Mouse (Mus musculus) embryo, embryonic 9.5 days (tissue): ENCODE measurements around the gene Elp1.

Experiments
- DNase-seq: peaks from one replicate; pipeline ENCODE4 v3.0.0-alpha.2; 2017; ENCODE audit errors: extremely low spot score

Elp1 gene

DNA sequence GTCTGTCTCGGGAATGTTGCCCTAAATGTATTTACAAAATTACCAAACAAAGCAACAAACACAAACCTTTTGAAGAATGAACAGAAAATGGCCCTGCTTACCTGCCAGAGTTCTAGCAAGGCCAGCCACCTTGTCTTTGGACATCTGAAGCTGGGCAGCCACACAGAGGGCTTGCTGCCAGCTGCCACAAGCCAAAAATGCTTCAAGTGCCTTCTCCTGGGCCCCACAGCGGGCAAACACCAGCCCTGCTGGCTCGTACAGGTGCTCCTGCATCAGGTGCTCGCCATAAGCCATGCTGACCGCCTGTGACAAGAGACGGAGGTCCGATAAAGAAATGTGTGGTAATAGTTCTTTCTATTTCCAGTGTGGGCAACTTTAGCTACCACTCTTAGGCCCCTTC, 33.2 kb downstream of the Elp1 start:
- DNase-seq, result no peak

DNA sequence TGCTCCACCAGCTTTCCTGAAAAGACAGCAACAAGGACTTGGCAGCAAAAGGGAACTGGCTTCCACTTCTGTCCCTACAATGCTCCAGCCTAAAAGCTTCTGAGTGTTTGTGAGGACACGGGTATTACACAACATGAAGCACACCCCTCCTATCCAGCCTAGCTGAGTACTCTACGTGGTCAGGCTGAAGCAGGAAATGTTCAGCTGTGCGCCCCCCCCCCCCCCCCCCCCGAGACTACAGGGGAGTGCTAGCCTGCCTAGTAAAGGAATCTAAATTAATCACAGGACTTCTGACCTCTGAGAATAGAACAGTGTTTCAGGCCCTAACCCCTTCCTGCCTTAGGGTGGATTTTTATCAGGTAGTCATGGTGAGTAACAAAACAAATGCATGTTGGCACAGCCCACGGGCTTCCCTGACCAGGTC, 34.3 kb downstream of the Elp1 start:
- DNase-seq, result no peak

DNA sequence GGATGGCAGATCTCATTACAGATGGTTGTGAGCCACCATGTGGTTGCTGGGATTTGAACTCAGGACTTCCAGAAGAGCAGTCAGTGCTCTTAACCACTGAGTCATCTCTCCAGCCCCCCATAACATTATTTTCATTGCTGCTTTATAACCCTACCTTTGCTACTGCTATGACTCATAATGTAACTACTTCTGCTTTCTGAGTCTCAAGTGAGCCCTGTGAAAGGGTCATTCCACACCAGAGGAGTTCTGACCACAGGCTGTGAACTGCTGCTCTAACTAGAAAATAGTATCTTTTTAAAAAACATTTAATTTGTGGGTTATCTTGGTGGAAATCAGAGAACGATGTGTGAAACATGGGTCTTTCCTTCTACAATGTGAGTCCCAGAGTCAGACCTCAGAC, 44.4 kb downstream of the Elp1 start:
- DNase-seq, result no peak

DNA sequence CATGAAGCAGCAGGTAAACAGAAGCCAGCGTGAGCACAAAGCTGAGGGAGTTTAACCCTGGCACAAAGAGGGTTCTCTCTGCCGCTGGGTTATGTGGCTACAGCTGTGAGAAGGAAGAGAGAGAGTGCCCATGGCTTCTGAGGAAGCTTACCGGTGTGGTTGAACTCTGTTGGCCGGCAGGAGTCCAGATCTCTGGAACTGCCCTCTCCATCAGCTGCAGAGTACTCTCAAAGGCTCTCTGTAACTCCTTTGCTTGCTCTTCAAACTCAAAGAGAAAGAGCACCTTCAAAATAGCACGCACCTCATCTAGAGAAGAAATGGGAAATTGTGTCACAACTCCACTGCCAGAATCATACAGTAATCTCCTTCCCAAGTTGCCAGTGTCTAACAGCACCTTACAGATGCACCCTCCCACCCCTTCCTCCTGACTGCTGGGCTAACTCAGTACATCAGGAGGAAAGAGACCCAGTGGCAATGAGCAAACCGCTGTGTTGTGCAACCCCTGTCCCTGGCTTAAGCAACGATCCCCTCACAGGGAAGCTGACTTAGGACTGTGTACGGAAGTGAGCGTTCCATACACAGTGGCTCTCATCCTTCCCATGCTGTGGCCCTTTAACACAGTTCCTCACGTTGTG, 45.0 kb downstream of the Elp1 start:
- DNase-seq, result no peak

DNA sequence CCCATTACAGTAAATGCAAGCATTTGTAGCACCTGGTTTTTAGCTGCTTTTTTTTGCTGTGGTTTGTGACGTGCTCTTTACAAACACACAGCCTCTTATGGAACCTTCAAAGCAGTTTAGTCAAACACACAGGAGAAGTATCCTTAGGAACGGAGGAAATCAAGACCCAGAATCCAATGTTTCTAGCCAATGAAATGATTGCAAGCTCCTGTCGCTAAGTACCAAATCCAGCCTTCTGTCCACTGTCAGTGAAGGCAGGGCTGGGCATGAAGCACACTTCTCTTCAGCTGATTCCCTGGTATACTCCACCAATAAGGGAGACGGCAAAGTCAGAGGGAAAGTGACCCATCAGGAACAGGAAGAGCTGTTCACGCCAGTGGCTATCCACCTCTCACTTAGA, 46.1 kb downstream of the Elp1 start:
- no peak for DNase-seq

DNA sequence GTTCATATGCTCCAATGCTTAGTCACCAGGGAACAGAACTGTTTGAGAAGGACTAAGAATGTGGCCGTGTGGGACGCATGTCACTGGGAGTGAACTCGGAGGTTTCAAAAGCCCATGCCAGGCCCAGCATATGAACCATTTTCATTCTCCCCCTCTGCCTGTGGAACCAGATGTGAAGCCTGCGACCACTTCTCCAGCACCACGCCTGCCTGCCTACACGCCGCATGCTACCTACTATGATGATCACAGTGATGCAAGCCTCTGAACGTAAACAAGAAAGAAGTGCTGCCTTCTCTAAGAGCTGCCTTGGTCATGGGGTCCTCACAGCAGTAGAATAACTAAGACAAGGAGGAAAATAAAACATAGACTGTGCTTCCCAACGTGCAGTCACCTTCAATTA, 54.7 kb downstream of the Elp1 start:
- DNase-seq, result no peak

DNA sequence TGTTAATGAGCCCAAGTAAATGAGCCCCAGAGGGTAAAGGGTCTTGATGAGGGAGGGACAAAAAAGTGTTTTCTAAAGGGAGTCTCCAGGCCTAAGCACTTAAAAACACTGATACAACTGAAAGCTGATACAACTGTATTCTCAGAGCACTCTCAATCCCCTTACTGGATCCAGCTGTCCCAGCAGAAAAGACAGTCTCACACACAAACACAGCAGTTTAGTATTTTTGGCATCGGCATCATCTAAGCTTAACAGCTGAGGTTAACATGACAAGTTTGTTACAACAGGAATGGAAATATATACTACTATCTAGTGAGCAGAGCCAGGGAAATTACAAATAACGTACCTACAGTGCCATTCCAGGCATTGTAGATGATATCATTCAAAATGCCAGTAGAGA, 55.8 kb downstream of the Elp1 start:
- DNase-seq, result no peak

DNA sequence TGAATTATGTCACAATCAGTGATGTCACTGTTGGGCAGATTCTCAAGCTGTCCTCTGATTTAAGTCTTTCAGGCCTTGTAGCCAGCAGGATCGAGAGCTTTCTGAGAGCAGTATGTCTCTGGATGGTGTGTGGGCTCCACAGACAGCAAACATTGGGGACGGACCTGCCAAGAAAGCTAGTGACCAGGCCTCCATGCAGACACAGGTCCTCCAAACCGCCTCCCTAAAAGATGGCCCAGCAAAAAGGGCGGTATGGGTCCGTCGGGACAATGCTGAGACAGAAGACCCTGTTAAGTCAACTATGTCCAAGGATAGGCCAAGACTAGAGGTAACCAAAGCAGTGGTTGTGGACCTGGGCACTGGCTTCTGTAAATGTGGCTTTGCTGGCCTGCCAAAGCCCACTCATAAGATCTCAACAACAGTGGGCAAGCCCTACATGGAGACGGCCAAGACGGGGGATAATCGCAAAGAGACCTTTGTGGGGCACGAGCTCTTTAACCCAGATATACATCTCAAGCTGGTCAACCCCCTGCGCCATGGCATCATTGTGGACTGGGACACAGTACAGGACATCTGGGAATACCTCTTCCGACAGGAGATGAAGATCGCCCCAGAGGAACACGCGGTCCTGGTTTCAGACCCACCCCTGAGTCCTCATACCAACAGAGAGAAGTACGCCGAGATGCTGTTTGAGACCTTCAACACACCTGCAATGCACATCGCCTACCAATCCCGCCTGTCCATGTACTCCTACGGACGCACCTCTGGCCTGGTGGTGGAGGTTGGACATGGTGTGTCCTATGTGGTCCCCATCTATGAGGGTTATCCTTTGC, 58.6 kb downstream of the Elp1 start, which contains the start of gene Actl7a:
Gene Actl7a, plus strand, starts transcription at position 51 of the 833 bp plus-strand sequence.
- no peak for DNase-seq

DNA sequence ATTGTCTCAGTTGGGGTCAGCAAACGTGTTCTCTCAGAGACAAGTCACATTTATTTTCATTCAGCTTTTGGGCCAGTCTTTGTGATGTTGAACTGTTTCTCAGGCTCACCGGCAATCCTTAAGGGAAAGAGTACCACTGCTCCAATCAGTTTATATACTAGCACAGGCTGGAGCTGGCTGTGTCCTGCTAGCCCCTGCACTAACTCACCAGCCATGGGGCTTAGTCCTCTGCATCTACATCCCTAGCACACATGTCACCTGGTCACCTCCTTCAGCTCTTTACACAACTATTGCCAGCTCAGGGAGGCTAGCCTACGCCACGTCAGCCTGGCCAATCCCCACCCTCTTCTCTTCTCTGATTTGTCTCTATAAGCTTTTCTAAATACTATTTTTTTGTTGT, 59.4 kb downstream of the Elp1 start:
- no peak for DNase-seq

DNA sequence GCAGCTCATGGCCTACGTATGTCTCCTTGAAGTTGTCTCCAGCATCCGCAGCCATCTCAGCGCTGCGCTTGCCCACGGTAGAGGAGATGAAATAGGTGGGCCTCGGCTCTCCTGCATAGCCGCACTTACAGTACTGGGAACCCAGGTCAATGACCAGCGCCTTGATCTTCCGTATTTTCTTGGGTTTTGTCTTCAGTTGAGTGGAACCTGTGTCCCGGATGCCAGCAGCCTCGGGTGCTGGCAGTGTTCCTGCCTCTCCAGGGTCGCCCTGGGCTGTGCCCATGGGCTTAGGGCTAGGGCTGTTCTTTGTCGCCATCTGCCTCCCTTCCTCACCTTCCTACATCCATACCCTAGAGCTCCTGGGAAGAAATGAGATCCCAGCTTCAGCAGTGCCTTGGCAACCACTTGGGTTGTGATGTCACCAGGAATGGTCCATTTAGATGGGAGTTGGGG, 61.1 kb downstream of the Elp1 start, which contains the start of gene Actl7b:
Gene Actl7b, minus strand, starts transcription at position 403 of the 453 bp plus-strand sequence.
- DNase-seq, result no peak

DNA sequence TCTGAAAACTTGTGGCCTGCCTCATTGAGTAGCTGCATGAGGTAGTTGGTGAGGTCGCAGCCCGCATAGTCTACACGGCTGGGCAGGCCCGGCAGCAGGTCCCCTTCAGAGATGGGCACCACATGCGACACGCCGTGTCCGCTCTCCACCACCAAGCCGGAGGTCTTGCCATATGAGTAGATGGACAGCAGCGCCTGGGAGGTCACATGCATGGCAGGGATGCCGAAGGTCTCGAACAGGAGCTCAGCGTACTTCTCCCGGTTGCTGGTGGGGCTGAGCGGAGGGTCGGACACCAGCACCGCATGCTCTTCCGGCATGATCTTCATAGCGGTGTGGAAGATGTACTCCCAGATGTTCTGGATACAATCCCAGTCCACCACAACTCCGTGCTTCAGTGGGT, 61.5 kb downstream of the Elp1 start:
- DNase-seq, result no peak

DNA sequence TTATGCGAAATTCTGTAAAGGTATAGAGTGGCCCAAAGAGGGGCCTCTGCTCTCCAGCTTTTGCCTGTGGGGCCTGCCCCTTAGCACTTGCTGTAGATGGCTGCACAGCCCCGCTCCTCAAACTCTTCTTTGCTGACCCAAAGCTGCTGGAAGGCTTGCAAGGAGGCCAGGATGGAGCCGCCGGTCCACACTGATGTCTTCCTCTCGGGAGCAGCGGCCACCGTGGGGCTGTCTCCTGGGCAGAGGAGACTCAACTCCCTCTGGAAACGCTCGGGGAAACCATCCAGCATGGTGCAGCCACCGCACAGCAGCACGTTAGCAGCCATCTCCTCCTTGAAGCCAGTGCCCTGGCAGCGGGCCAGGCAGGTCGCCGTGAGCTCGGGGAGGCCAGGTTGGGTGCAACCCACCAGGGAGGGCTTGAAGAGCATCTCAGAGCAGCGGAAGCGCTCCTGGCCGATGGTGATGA, 62.1 kb downstream of the Elp1 start, which contains the start of gene Gm26657:
Gene Gm26657, plus strand, starts transcription at position 51 of the 466 bp plus-strand sequence.
- DNase-seq, result no peak

DNA sequence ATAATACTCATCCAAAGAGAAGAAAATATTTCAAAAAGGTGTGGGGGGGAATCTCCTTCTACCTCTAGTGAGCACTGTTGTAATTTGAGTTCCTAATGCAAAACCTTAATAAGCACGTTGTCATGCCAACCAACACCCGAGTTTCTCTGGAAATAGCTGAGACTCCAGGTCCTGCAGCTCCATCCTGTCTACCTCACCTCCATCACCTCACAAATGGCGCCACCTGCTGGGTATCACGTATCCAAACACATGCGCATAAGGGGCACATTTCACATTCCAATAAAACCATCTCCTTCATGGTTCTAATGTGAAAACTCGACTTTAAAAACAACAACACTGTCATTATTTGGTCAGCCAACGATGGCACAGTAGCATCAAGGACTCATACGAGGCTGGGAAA, 76.3 kb downstream of the Elp1 start:
- DNase-seq, result peak; percentile 12

DNA sequence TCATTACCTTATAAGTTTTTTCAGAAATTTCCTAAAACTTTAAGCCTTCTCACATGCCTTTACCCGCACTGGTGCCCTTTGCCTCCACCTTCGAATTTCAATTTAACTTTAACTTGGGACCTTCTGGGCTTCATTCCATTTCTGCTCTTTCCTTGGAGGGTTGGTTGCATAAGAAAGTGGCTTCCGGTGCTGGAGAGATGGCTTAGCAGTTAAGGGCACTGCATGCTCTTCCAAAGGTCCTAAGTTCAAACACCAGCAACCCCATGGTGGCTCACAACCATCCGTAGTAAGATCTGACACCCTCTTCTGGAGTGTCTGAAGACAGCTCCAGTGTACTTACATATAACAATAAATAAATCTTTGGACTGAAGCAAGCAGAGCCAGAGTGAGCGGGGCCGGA, 78.9 kb downstream of the Elp1 start:
- no peak for DNase-seq

DNA sequence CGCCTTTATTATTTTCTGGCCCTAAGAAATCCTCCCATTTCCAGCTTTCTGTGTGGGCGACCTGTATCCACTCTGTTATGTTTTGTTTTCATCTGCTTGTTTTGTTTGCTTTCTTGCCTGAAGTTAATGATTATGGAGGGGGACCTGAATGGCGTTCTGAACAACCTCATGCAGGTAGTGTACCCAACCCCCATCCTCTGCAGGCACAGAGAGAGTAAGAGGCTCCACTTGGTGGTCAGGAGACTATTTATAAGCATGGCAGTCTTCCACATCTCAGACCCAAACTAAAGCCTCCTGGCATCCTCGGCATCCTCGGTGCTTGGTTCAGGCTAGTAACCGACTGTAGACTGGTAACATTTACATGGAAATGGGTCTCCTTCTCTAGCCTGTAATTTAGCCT, 79.8 kb downstream of the Elp1 start:
- DNase-seq, result no peak

DNA sequence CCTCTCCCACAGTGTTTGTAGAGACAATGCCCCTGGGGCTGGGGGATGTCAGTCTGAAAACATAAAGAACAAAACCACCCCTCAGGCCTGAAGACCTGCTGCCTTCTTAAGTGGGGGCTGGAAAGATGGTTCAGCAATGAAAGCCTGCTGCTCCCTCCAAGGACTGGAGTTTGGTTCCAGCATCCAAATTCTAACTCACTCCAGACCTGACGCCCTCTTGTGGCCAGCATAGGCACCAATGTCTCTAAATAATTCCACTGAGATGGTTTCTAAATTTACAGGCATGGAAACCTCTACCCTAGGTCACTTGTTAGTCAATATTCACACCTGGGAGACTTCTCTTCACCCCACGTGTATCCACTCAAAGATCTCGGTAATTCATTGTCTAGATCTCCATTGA, 80.7 kb downstream of the Elp1 start:
- peak; percentile 37 for DNase-seq

DNA sequence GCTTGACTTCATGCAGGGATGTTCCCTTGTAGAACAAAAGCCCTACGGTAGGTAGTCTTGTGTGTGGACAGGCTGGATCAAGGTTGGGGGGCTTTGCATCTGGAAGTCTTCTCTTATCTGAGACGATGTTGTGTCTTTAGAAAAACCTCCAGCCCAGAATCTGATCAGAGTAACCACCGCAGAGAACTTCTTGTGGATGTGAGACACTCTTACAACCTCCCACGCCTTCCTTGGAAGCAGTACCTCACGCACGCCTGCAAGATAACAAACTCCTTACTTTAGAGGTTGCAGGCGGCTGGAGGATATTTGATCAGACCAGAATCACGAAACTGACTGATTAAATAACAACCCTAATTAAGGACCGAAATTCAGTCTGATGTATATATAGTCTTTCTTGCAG, 81.7 kb downstream of the Elp1 start:
- no peak for DNase-seq

DNA sequence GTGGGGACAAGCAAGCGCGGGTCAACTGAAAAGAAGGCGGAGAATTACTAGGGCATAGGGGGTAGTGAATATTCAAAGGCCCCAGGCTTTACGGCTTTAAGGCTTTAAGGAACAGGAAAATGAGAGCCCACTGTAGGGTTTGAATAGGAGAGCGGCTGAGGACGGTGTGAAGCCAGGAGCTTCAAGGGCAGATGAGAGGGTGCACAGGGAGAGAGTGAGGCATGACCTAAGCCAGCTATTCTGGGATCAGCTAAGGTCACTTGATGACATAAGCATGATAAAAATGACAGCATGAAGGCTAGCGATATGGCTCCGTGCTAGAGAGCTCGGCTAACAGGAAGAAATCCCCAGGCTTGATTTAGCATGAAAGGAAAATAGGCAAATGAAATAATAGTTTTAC, 82.7 kb downstream of the Elp1 start:
- DNase-seq, result no peak

DNA sequence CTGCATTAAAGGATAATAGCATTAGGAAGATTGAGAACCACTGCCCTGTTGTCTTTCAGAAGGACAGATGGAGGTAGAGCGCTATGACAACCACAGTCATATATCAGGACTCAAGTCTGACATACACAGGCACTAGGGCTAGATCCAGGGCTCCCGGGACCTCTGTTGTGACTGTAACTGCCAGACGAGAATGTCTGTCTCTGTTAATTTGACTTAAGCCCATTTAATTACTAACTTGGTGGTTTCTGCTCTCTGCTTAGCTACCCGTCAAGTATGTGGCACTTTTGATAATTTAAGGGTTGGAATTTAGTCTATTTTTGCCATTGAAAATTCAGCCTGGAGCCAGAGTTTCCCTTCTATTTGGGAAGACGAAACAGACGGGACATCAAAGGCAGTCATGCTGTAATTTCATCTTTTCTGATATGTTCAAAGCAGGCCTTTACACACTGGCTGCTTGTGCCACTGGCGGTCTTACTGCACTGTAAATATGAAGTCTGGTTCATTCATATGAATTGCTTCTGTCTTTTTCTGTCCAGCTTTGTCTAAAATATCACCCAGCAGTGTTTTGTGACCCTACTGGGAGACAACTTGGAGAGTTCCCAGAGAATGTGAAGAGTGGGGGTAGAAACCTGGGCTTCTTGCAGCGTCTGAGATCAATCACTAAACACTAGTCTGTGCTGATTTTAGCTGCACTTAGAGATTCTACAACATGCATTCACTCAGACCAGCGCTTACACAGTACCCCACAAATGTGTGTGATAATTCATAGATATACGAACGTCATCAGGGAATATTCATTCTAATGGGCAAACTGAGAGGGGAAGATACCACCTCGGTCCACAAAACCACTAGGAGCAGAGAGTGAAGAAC, 83.3 kb downstream of the Elp1 start:
- no peak for DNase-seq

DNA sequence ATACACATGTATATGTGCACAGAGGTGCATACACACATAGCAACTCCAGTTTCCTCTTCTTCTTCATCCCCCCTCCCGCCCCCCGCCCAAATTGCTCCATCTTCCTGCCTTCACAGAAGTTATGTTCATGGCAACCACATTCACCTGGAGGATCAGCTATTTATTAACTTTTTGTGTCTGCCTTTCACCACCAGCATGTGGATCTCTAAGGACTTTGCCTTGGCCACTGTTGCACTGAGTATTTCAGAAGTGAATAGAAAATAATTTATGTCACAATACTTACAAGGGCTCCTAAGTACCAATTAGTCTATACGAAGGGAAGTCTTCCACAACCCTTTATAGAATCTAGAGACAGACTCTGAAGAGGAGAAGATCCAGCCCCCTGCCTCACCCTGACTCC, 84.2 kb downstream of the Elp1 start:
- DNase-seq, result no peak

DNA sequence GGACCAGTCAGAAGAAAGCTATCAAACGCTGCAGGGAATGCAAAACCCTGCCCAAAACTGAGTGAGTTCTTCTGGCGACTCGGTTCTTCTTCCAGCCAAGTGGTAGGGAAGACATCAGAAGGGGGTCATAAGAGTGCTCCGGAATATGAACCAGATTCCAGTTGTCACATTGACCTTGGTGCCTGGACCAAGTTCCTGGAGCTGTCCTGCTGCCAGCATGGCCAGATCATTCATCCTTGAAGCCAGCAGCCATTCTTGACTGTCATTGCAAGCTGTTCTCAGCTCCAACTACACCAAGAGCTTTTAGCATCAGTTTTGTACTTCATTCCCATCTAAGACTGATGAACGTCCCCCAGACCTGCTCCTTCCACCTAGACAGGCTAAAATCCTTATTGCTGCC, 85.3 kb downstream of the Elp1 start:
- DNase-seq, result no peak

DNA sequence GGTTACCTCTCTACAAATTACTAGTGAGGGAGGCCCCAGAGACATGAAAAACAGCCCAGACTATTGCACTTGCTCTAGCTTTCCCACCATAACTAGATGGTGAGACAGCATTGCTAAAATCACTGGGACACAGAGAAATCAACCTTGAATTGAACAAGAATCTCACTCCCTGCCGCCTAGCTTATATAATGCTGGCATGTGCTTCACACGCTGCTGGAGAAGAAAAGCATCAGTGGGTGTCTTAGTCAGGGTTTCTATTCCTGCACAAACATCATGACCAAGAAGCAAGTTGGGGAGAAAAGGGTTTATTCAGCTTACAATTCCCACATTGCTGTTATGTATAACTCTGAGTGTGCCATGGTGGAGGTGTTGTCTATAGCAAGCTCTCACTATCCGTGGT, 89.0 kb downstream of the Elp1 start:
- no peak for DNase-seq
